Mouse (Mus musculus): ENCODE measurements at regions not wholly inside any gene's neighbourhood (a gene's known extent, or its start where the extent isn't known, plus 50 kb on each side); places are given as distances from the start of the nearest gene placed in this dataset.

GRCm38 (mm10) chrX:76680890-76681289, 78.2 kb upstream of the Cldn34d start:
- Histone ChIP-seq H3K4me2 (ENCODE audit: low read length) (no peak overlapping the region), H3K27ac (ENCODE audit: low read length) (no peak overlapping the region), H3K36me3 (ENCODE audit: control insufficient read depth, insufficient read depth, low read length) (no peaks in the 10 kb centered on the region), H3K4me3 (ENCODE audit: low read depth, low read length) (no peak overlapping the region), H3K27me3 (ENCODE audit: control insufficient read depth, insufficient read depth, low read depth, low read length) (no peaks in the 10 kb centered on the region), H3K9ac (ENCODE audit: low read depth, low read length) (no peak overlapping the region), H3K4me1 (ENCODE audit: control insufficient read depth, insufficient read depth, low read length) (no peaks in the 10 kb centered on the region), H3K9me3 (replicated peaks; ENCODE audit: control insufficient read depth, low read length, poor library complexity, severe bottlenecking) (no peaks in the 10 kb centered on the region)
- peak; percentile 77 for ATAC-seq
